Mouse (Mus musculus): ENCODE data around the gene Ccr8. TPM values are rescaled to one million over a fixed set of nuclear protein-coding genes. Genes with fewer than 3 reads are reported as not detected.

The Ccr8 gene
- total RNA-seq, 2 experiments from 2014 or later = not detected

GRCm38 (mm10) chr9:120132980-120133754 is 41.3 kb downstream of the Ccr8 start:
- DNase-seq = no peak

DNA sequence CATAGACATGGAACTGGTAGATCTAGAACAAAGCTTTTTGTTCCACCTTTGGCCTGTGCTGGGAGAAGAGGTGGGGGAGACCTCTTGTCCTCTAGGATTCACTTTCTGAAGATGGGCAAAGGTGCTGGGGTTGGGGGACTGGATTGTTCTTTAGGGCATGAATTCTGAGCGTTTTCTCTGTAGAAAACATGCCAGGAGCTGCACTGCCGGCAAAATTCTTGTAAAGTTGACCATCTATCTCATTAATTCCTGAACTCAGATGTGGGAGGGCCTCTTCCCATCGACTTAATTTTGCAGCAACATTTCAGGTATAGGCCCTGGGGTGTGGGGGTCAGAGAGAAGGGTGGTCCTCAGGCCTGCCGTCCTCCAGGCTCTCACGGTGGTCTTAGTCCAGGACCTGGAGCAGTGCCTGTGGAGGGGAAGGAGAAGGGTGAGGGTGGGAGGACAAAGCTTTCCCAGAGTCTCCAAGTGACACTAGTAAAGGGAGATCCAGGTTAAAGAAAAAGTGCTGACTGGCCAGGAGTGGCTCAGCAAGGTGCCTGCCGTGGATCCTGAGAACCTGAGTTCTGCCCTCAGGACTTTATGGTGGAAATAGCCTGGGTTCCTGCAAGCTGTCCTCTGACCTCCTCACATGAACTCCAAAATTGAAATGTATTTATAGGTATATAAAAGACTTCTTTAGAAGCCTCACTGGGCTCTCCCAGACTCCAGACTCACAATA is 42.0 kb downstream of the Ccr8 start:
- no peak for DNase-seq

DNA sequence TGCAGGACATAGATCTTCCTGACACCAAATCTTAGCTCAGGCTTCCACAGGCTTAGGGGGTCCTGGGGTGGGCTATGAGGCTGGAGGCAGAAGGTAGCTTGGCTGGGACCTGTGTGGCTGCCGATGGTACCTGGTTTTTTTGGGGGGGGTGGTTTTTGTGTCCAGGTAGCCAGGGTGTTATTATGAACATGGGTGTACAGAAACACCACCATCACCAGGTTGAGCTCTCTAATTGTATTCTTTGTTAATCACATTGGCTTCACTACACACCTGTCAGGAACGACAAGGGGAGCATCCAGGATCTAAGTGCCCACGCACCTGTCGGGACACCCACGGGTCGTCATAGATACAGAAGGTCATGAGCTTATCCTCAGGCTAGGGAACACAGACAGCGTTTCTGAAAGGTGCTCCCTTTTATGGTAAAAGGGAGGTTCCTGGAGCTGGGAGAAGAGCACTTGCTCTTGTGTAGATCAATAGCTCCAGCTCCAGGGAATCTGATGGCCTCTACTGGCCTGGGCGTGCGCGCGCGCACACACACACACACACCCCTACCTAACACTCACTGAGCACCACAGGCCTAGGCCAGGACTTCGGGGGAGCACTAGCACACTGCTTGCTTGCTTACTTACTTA is 42.7 kb downstream of the Ccr8 start:
- no peak for DNase-seq

- no peak for DNase-seq
These were observed 43.5 kb downstream of the Ccr8 start for GRCm38 (mm10) chr9:120135454-120135853.

- peak; percentile 87 for DNase-seq
These were observed 48.7 kb downstream of the Ccr8 start for GRCm38 (mm10) chr9:120140652-120141051.

DNA sequence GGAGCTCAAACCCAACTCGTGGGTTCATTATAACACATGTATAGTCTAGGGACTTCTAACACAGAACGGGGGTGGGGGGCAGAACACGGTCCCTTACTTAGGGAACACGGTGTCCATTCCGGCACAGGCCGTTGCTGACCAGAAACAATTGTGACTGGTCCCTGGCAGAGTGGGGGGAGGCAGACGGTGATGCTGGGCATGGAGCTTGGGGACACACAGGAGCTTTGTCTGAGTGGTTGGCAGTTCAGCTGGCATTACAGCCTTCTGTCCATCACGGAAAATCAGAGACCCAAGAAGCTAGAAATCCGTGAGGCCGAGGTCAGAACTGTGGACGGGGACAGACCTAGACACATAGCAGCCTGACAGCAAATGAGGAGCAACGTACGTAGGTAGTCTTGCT is 52.6 kb downstream of the Ccr8 start:
- DNase-seq = no peak

Other genes starting within 250 kb of the Ccr8 start
- 10 to 100 TPM; 30.9 to 32.5 TPM for gene Wdr48, start 197.2 kb upstream of the Ccr8 start, total RNA-seq (2021)
- gene Gorasp1, start 154.5 kb upstream of the Ccr8 start, total RNA-seq (2021) = 10 to 100 TPM; 15.2 to 16.0 TPM
- gene Ttc21a, start 154.5 kb upstream of the Ccr8 start, total RNA-seq (2021) = under 1 TPM in 1 of 2 experiments, not detected in 1; 0.07 TPM
- 10 to 100 TPM; 17.4 to 17.7 TPM for gene Csrnp1, start 107.5 kb upstream of the Ccr8 start, total RNA-seq (2021)
- gene Xirp1, start 68.5 kb upstream of the Ccr8 start, total RNA-seq (2021) = 100 to 1,000 TPM; 162 to 169 TPM
- gene Cx3cr1, start 22.2 kb upstream of the Ccr8 start, total RNA-seq (2021) = 1 to 10 TPM; 4.8 to 6.5 TPM
- gene Slc25a38, start 18.3 kb downstream of the Ccr8 start, total RNA-seq (2021) = 1 to 10 TPM; 8.3 to 8.8 TPM
- 100 to 1,000 TPM; 837 to 845 TPM for gene Rpsa, start 35.6 kb downstream of the Ccr8 start, total RNA-seq (2021)
- not detected for gene Mobp, start 57.6 kb downstream of the Ccr8 start, total RNA-seq (2021)
- 1 to 10 TPM; 1.2 to 1.3 TPM for gene Myrip, start 209.4 kb downstream of the Ccr8 start, total RNA-seq (2021)

All from heart, postnatal 4 days (tissue).